Mouse (Mus musculus) liver, embryonic 11.5 days (tissue): ENCODE data around the gene Doc2g. TPM values are rescaled to one million over a fixed set of nuclear protein-coding genes. Genes with fewer than 3 reads are reported as not detected.

ENCODE experiments used
- ATAC-seq: fragments of 200-750 bp; cut with Nextera tagmentation; replicated peaks from 2 replicates; pipeline ENCODE4 v1.8.0; 2017; ENCODE audit warnings: moderate number of reproducible peaks, mild to moderate bottlenecking, moderate TSS enrichment, moderate library complexity; ENCODE audit not compliant: low FRiP score
- DNase-seq: peaks from one replicate; pipeline ENCODE4 v3.0.0-alpha.2; 2017; ENCODE audit warnings: low spot score
- H3K27ac ChIP-seq: fragments of 300-500 bp; sonication (generic); 2 replicates; pipeline ENCODE4 v1.5.1; 2014; ENCODE audit warnings: mild to moderate bottlenecking, low read depth, low read length, control low read depth
- H3K27me3 ChIP-seq: fragments of 300-500 bp; sonication (generic); replicated peaks from 2 replicates; pipeline ENCODE4 v1.6.1; 2014; ENCODE audit warnings: low read length, mixed read lengths; ENCODE audit not compliant: control insufficient read depth, insufficient read depth
- H3K36me3 ChIP-seq: fragments of 300-500 bp; sonication (generic); 2 replicates; pipeline ENCODE4 v1.6.1; 2014; ENCODE audit warnings: mild to moderate bottlenecking, low read length, moderate library complexity, mixed read lengths; ENCODE audit not compliant: control insufficient read depth, insufficient read depth
- H3K4me1 ChIP-seq: fragments of 300-500 bp; sonication (generic); replicated peaks from 2 replicates; pipeline ENCODE4 v1.6.1; 2014; ENCODE audit warnings: low read length, mixed read lengths; ENCODE audit not compliant: control insufficient read depth, insufficient read depth
- H3K4me2 ChIP-seq: fragments of 300-500 bp; sonication (generic); 2 replicates; pipeline ENCODE4 v1.6.1; 2014; ENCODE audit warnings: mild to moderate bottlenecking, control low read depth, moderate library complexity
- H3K4me3 ChIP-seq: fragments of 300-500 bp; sonication (generic); 2 replicates; pipeline ENCODE4 v1.5.1; 2014; ENCODE audit warnings: low read depth, low read length, control low read depth
- H3K9ac ChIP-seq: fragments of 300-500 bp; sonication (generic); 2 replicates; pipeline ENCODE4 v1.6.1; 2014; ENCODE audit warnings: low read depth, low read length, control low read depth
- H3K9me3 ChIP-seq: fragments of 300-500 bp; sonication (generic); 2 replicates; pipeline ENCODE4 v1.6.1; 2016; ENCODE audit warnings: low read length, inconsistent platforms, mixed read lengths; ENCODE audit not compliant: control insufficient read depth
- WGBS: fragments of 180-500 bp; shearing (Covaris S2); extraction: QIAGEN DNeasy Blood & Tissue Kit; methylation state at CpG from one replicate; pipeline ENCODE4 v1.1.7; 2014; 5-methylcytosine and 5-hydroxymethylcytosine counted together
- polyA plus RNA-seq: library from polyadenylated mRNA; unstranded; fragments of >200 nt; fragmentation: Nextera tagmentation; extraction: Ambion mirVana; gene quantifications from 2 replicates; pipeline ENCODE4 v1.2.1, GENCODE M21; 2014

Doc2g gene
- polyA plus RNA-seq, 1 experiment from 2014 or later, result 4.1 TPM

DNA sequence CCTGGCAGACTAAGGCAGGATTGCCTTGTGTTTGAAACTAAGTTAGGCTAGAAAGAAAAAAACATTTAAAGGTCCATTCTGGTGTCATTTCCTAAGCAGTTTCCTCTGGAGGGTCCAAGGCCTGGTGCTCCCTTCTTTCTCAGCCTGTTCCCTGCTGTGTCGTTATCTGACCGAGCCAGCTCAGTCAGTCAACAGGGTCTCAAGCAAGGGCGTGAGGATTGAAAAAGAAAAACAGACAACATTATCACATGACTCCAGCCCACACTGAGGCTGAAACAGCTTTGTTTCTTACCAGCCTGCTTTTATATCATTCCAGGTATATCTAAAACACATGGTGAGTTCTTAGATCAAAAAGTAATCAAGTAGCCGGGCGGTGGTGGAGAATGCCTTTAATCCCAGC, 12.5 kb downstream of the Doc2g start:
- H3K9ac ChIP-seq, result peak overlapping the region; percentile 13; the same call in 1 of the 2 replicates
- DNase-seq (no peak), ATAC-seq (peak; percentile 63)
- 35% methylated on average over 5 of the region's 5 CpGs for WGBS
- H3K27me3 ChIP-seq, result no peaks in the 10 kb centered on the region
- no peaks in the 10 kb centered on the region for H3K36me3 ChIP-seq
- no peaks in the 10 kb centered on the region for H3K9me3 ChIP-seq
- 0 out of 2 replicates have a peak overlapping the region, but pooled peaks have one; percentile 6 for H3K4me2 ChIP-seq
- peaks cover 31% of the 10 kb centered on the region for H3K4me1 ChIP-seq
- no peak overlapping the region for H3K4me3 ChIP-seq
- H3K27ac ChIP-seq, result peak overlapping the region; percentile 76

DNA sequence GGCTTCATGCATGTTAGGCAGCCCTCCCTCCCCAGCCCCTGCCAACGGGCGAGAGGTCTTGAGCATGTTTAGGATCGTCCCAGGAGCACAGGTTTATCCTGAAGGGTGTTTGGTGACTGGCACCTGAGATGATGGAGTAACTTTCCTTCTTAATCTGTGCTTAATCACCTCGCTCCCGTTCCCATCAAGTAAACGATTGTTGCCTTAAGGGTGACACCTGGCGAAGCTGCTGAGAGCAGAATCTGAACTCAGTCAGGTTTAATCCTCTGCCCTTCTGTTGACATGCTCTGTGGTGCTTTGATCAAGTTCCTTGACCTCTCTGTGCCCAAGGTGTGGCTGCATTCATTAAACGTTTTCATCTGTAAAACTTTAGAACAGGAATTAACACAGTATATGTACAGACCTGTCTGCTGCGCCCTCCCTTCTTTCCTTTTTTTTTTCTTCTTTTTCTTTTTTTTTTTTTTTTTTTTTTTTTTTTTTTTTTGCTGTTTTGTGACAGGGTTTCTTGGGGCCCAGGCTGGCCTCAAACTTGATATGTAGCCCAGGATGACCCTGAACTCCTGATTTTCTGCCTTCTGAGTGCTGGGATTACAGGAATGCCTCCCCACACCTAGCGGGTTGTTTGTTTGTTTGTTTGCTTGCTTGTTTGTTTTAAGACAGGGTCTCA, 14.9 kb downstream of the Doc2g start:
- WGBS, result 65% methylated on average over 10 of the region's 10 CpGs
- Histone ChIP-seq H3K9ac (no peak overlapping the region), H3K4me3 (no peak overlapping the region), H3K4me1 (peaks cover 21% of the 10 kb centered on the region), H3K36me3 (no peaks in the 10 kb centered on the region), H3K27me3 (no peaks in the 10 kb centered on the region), H3K27ac (no peak overlapping the region), H3K4me2 (no peak overlapping the region), H3K9me3 (no peaks in the 10 kb centered on the region)
- ATAC-seq (no peak), DNase-seq (no peak)

DNA sequence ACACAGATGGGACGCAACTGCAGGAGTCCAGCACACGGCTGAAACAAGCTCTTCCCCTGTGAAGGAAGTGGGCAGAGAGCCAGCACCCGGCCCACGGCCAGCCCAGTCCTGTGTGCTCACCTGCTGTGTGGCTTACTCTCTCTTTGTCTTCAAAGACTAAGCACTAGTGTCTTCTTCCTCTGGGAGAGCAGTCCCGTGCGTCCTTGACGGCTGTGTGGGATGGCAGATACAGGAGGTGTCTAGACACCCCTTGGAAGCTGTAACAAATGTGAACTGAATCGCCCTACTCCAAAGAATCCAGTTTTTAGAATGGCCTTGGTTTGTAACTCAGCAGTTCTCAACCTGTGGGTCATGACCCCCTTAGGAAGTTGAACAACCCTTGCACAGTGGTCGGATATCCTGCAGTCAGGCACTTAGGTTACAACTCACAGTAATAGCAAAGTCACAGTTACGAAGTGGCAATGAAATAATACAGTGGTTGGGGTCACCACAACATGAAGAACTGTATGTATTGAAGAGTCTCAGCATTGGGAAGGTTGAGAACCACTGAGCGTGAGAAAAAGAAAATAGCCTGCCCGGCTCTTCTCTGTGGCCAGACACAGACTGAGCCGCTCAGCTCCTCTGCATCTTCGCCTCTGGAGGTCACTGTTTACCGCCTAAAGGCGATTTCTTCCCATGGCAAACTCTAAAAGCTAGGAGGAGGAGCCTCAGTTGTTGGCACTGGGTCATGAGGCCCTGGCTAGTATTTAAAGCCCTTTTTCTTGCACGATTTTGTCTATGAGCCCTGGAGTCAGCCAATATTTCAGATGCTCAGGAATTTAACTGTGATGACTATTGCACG, 15.8 kb downstream of the Doc2g start:
- Histone ChIP-seq H3K9me3 (no peaks in the 10 kb centered on the region), H3K36me3 (no peaks in the 10 kb centered on the region), H3K27ac (no peak overlapping the region), H3K9ac (0 out of 2 replicates have a peak overlapping the region, but pooled peaks have one; percentile 16), H3K4me3 (no peak overlapping the region), H3K4me2 (peak overlapping the region; percentile 25; the same call in 1 of the 2 replicates), H3K27me3 (no peaks in the 10 kb centered on the region), H3K4me1 (peaks cover 16% of the 10 kb centered on the region)
- DNase-seq (peak; percentile 57), ATAC-seq (peak; percentile 73)
- 41% methylated on average over 18 of the region's 18 CpGs for WGBS

DNA sequence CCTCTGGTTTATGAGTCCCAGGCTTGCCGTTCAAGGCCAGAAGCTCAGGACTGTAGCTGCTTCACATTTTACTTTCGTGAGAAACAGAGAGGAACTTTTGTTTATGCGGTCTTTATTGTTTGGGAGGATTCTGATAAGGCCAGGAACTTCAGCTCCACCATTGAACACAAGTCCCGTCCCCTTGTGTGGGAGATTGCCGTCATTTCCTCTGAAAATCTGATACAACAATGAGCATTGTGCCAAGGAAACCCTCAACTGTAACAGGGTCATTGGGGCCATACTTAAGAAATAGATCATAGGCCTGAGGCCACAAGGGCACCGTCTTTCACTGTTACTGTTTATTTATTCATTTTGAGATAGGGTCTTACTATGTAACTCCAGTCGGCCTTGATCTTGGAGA, 20.1 kb downstream of the Doc2g start:
- Histone ChIP-seq H3K4me3 (no peak overlapping the region), H3K4me1 (peaks cover 5% of the 10 kb centered on the region; the same call in 1 of the 2 replicates), H3K27me3 (no peaks in the 10 kb centered on the region), H3K27ac (no peak overlapping the region), H3K9ac (no peak overlapping the region), H3K36me3 (no peaks in the 10 kb centered on the region), H3K4me2 (no peak overlapping the region), H3K9me3 (peaks cover 7% of the 10 kb centered on the region)
- no peak for ATAC-seq
- DNase-seq, result no peak
- WGBS, result 69% methylated on average over 7 of the region's 7 CpGs

DNA sequence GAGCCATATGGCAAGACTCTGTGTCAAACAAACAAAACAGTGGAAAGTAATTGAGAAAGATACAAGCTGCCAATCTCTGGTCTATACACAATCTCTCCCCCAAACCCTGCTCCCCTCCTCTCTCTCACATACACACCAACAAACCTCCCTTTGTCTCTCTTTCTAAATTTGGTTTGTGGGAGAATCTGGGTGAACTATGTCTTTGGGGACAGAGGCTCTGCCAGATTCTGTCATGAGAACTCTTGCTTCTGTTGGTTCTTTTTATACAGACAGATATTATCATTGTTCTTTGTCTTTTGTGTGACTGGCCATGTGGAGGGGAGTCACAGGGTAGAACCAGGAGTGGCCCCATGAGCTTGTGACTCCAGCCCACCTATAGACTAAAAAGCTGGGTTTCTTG, 24.5 kb downstream of the Doc2g start:
- no peaks in the 10 kb centered on the region for H3K36me3 ChIP-seq
- H3K4me3 ChIP-seq, result no peak overlapping the region
- peaks cover 2% of the 10 kb centered on the region; the same call in 1 of the 2 replicates for H3K4me1 ChIP-seq
- no peak for DNase-seq
- no peak overlapping the region for H3K9ac ChIP-seq
- H3K27me3 ChIP-seq, result no peaks in the 10 kb centered on the region
- ATAC-seq, result no peak
- no peak overlapping the region for H3K27ac ChIP-seq
- peaks cover 7% of the 10 kb centered on the region for H3K9me3 ChIP-seq
- H3K4me2 ChIP-seq, result no peak overlapping the region

DNA sequence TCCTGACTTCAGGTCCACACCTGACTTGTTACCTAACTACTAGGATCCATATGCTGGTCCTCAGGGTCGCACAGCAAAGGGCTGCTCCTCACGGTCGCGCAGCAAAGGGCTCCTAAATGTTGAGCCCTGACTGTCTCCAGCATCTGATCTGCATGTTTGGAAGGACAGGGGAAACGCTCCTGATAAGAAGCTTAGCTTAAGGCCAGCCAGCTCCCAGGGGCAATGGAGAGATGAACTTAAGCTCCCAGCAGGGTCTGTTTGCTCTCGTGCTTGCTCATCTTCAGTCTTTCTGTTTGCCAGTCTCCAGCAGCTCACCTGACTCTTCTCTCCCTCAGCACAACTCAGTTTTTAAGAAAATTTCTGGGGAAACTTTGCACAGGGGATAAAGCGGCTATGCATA, 29.6 kb downstream of the Doc2g start:
- H3K27me3 ChIP-seq, result no peaks in the 10 kb centered on the region
- H3K4me2 ChIP-seq, result no peak overlapping the region
- H3K9ac ChIP-seq, result peak overlapping the region; percentile 9; the same call in 1 of the 2 replicates
- H3K9me3 ChIP-seq, result no peaks in the 10 kb centered on the region
- ATAC-seq (no peak), DNase-seq (no peak)
- no peaks in the 10 kb centered on the region for H3K36me3 ChIP-seq
- H3K27ac ChIP-seq, result peak overlapping the region; percentile 51; the same call in 1 of the 2 replicates
- 51% methylated on average over 7 of the region's 7 CpGs for WGBS
- peaks cover 13% of the 10 kb centered on the region; the same call in 1 of the 2 replicates for H3K4me1 ChIP-seq
- H3K4me3 ChIP-seq, result no peak overlapping the region

DNA sequence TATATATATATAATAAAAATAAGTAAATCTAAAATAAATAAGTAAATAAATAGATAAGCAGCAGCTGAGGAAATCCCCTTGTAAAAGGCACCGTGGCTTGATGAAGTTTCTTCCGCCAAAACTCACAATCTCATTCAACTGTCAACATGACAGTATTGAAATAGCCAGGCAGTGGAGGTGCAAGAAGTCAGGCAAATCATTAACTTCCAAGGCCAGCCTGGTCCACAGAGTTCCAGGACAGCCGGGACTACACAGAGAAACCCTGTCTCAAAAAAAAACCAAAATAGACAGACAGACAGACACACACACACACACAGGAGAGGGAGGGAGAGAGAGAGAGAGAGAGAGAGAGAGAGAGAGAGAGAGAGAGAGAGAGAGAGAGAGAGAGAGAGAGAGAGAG, 30.2 kb downstream of the Doc2g start:
- Histone ChIP-seq H3K4me2 (no peak overlapping the region), H3K27ac (peak overlapping the region; percentile 51; the same call in 1 of the 2 replicates), H3K36me3 (no peaks in the 10 kb centered on the region), H3K27me3 (no peaks in the 10 kb centered on the region), H3K9ac (no peak overlapping the region), H3K9me3 (no peaks in the 10 kb centered on the region), H3K4me1 (peaks cover 17% of the 10 kb centered on the region; the same call in 1 of the 2 replicates), H3K4me3 (no peak overlapping the region)
- ATAC-seq, result no peak
- WGBS, result 79% methylated on average over 3 of the region's 3 CpGs
- no peak for DNase-seq

DNA sequence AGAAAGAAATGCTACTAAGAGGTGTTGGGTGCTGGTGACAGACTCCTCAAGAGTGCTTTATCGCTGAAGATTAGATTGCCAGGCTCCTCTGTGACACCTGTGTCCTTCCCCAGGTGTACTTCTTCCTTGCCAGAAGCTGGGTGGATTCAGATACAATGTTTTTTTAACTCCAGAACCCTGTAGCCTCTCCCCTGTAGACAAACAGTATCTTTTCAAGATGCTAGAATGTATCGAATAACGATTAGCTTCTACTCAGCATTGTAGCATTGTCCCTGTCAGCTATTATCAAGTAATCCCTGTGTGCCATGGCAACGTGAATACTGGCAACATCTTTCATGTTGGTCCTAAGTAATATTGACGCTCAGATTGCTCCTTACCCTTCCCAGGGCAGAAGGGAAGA, 30.6 kb downstream of the Doc2g start:
- H3K4me1 ChIP-seq, result peaks cover 18% of the 10 kb centered on the region; the same call in 1 of the 2 replicates
- ATAC-seq, result no peak
- WGBS, result 63% methylated on average over 5 of the region's 5 CpGs
- no peaks in the 10 kb centered on the region for H3K36me3 ChIP-seq
- H3K4me2 ChIP-seq, result no peak overlapping the region
- DNase-seq, result no peak
- no peaks in the 10 kb centered on the region for H3K27me3 ChIP-seq
- H3K9ac ChIP-seq, result no peak overlapping the region
- H3K9me3 ChIP-seq, result no peaks in the 10 kb centered on the region
- H3K27ac ChIP-seq, result peak overlapping the region; percentile 25; the same call in 1 of the 2 replicates
- no peak overlapping the region for H3K4me3 ChIP-seq
